Mouse (Mus musculus): Measurements from ENCODE around the gene Stk25. TPM values are rescaled to one million over a fixed set of nuclear protein-coding genes. Genes with fewer than 3 reads are reported as not detected.

Gene Stk25
- polyA plus RNA-seq, 1 experiment, result 306 TPM

- TF ChIP-seq CTCF (IDR thresholded peaks at IDR 0.05; ENCODE audit: extremely low read depth, insufficient read length, insufficient replicate concordance, low read depth, low read length) (no peak), POLR2A (IDR thresholded peaks at IDR 0.05; ENCODE audit: low read depth, low read length) (no peak)
- WGBS, result 91% methylated on average over 5 of the region's 5 CpGs
- H3K27me3 ChIP-seq (ENCODE audit: control insufficient read depth, insufficient read depth, low read length), result no peaks in the 10 kb centered on the region
- H3K36me3 ChIP-seq (ENCODE audit: control insufficient read depth, insufficient read depth, low read length), result no peaks in the 10 kb centered on the region
- peaks cover 5% of the 10 kb centered on the region; the same call in 1 of the 2 replicates for H3K4me1 ChIP-seq (ENCODE audit: control insufficient read depth, insufficient read depth, insufficient read length, low read length)
- no peak overlapping the region for H3K27ac ChIP-seq (ENCODE audit: insufficient read depth, low read depth, low read length)
- H3K4me3 ChIP-seq (ENCODE audit: low read depth, low read length), result no peak overlapping the region
Measured at GRCm38 (mm10) chr1:93672682-93673081, 14.2 kb upstream of the Stk25 start.

- Histone ChIP-seq H3K27me3 (ENCODE audit: control insufficient read depth, insufficient read depth, low read length) (no peaks in the 10 kb centered on the region), H3K36me3 (ENCODE audit: control insufficient read depth, insufficient read depth, low read length) (no peaks in the 10 kb centered on the region), H3K27ac (ENCODE audit: insufficient read depth, low read depth, low read length) (no peak overlapping the region), H3K4me3 (ENCODE audit: low read depth, low read length) (no peak overlapping the region), H3K4me1 (ENCODE audit: control insufficient read depth, insufficient read depth, insufficient read length, low read length) (peaks cover 5% of the 10 kb centered on the region; the same call in 1 of the 2 replicates)
- no peak for TF ChIP-seq POLR2A (IDR thresholded peaks at IDR 0.05; ENCODE audit: low read depth, low read length)
- TF ChIP-seq CTCF (IDR thresholded peaks at IDR 0.05; ENCODE audit: extremely low read depth, insufficient read length, insufficient replicate concordance, low read depth, low read length), result no peak
Measured at GRCm38 (mm10) chr1:93669941-93670340, 11.5 kb upstream of the Stk25 start.

- H3K4me1 ChIP-seq (ENCODE audit: control insufficient read depth, insufficient read depth, insufficient read length, low read length), result peaks cover 5% of the 10 kb centered on the region; the same call in 1 of the 2 replicates
- no peak for TF ChIP-seq POLR2A (IDR thresholded peaks at IDR 0.05; ENCODE audit: low read depth, low read length)
- TF ChIP-seq CTCF (IDR thresholded peaks at IDR 0.05; ENCODE audit: extremely low read depth, insufficient read length, insufficient replicate concordance, low read depth, low read length), result peak; percentile 65; the same call in 1 of the 2 replicates
- peak overlapping the region; percentile 32; the same call in 1 of the 2 replicates for H3K27ac ChIP-seq (ENCODE audit: insufficient read depth, low read depth, low read length)
- WGBS, result 10% methylated on average over 17 of the region's 17 CpGs
- H3K36me3 ChIP-seq (ENCODE audit: control insufficient read depth, insufficient read depth, low read length), result no peaks in the 10 kb centered on the region
- H3K27me3 ChIP-seq (ENCODE audit: control insufficient read depth, insufficient read depth, low read length), result no peaks in the 10 kb centered on the region
- peak overlapping the region; percentile 61 for H3K4me3 ChIP-seq (ENCODE audit: low read depth, low read length)
Measured at GRCm38 (mm10) chr1:93668791-93669548, 10.5 kb upstream of the Stk25 start.

- no peaks in the 10 kb centered on the region for H3K27me3 ChIP-seq (ENCODE audit: control insufficient read depth, insufficient read depth, low read length)
- no peak overlapping the region for H3K27ac ChIP-seq (ENCODE audit: insufficient read depth, low read depth, low read length)
- H3K4me1 ChIP-seq (ENCODE audit: control insufficient read depth, insufficient read depth, insufficient read length, low read length), result peaks cover 5% of the 10 kb centered on the region; the same call in 1 of the 2 replicates
- no peaks in the 10 kb centered on the region for H3K36me3 ChIP-seq (ENCODE audit: control insufficient read depth, insufficient read depth, low read length)
- no peak for TF ChIP-seq CTCF (IDR thresholded peaks at IDR 0.05; ENCODE audit: extremely low read depth, insufficient read length, insufficient replicate concordance, low read depth, low read length)
- TF ChIP-seq POLR2A (IDR thresholded peaks at IDR 0.05; ENCODE audit: low read depth, low read length), result no peak
- no peak overlapping the region for H3K4me3 ChIP-seq (ENCODE audit: low read depth, low read length)
- WGBS, result 45% methylated on average over 13 of the region's 13 CpGs
Measured at GRCm38 (mm10) chr1:93667760-93668400, 9.4 kb upstream of the Stk25 start.

- TF ChIP-seq CTCF (IDR thresholded peaks at IDR 0.05; ENCODE audit: extremely low read depth, insufficient read length, insufficient replicate concordance, low read depth, low read length) (no peak), POLR2A (IDR thresholded peaks at IDR 0.05; ENCODE audit: low read depth, low read length) (no peak)
- Histone ChIP-seq H3K4me3 (ENCODE audit: low read depth, low read length) (no peak overlapping the region), H3K36me3 (ENCODE audit: control insufficient read depth, insufficient read depth, low read length) (no peaks in the 10 kb centered on the region), H3K4me1 (ENCODE audit: control insufficient read depth, insufficient read depth, insufficient read length, low read length) (peaks cover 9% of the 10 kb centered on the region; the same call in 1 of the 2 replicates), H3K27me3 (ENCODE audit: control insufficient read depth, insufficient read depth, low read length) (no peaks in the 10 kb centered on the region), H3K27ac (ENCODE audit: insufficient read depth, low read depth, low read length) (peak overlapping the region; percentile 95)
- WGBS, result 28% methylated on average over 5 of the region's 5 CpGs
Measured at GRCm38 (mm10) chr1:93657025-93657360, 1.5 kb downstream of the Stk25 start.

- Histone ChIP-seq H3K27ac (ENCODE audit: insufficient read depth, low read depth, low read length) (peak overlapping the region; percentile 95), H3K27me3 (ENCODE audit: control insufficient read depth, insufficient read depth, low read length) (no peaks in the 10 kb centered on the region), H3K36me3 (ENCODE audit: control insufficient read depth, insufficient read depth, low read length) (no peaks in the 10 kb centered on the region), H3K4me1 (ENCODE audit: control insufficient read depth, insufficient read depth, insufficient read length, low read length) (peaks cover 9% of the 10 kb centered on the region; the same call in 1 of the 2 replicates), H3K4me3 (ENCODE audit: low read depth, low read length) (no peak overlapping the region)
- 47% methylated on average over 7 of the region's 7 CpGs for WGBS
- TF ChIP-seq CTCF (IDR thresholded peaks at IDR 0.05; ENCODE audit: extremely low read depth, insufficient read length, insufficient replicate concordance, low read depth, low read length) (no peak), POLR2A (IDR thresholded peaks at IDR 0.05; ENCODE audit: low read depth, low read length) (no peak)
Measured at GRCm38 (mm10) chr1:93656325-93657024, 2.0 kb downstream of the Stk25 start.

- H3K4me1 ChIP-seq (ENCODE audit: control insufficient read depth, insufficient read depth, insufficient read length, low read length), result peaks cover 9% of the 10 kb centered on the region; the same call in 1 of the 2 replicates
- H3K36me3 ChIP-seq (ENCODE audit: control insufficient read depth, insufficient read depth, low read length), result no peaks in the 10 kb centered on the region
- WGBS, result 17% methylated on average over 2 of the region's 2 CpGs
- TF ChIP-seq POLR2A (IDR thresholded peaks at IDR 0.05; ENCODE audit: low read depth, low read length) (no peak; the same call in 1 of the 2 replicates), CTCF (IDR thresholded peaks at IDR 0.05; ENCODE audit: extremely low read depth, insufficient read length, insufficient replicate concordance, low read depth, low read length) (no peak)
- no peak overlapping the region for H3K4me3 ChIP-seq (ENCODE audit: low read depth, low read length)
- H3K27me3 ChIP-seq (ENCODE audit: control insufficient read depth, insufficient read depth, low read length), result no peaks in the 10 kb centered on the region
- peak overlapping the region; percentile 100 for H3K27ac ChIP-seq (ENCODE audit: insufficient read depth, low read depth, low read length)
Measured at GRCm38 (mm10) chr1:93654798-93655197, 3.7 kb downstream of the Stk25 start.

All from small intestine, adult 2 months (tissue).